Mouse (Mus musculus) heart, adult 2 months (tissue): ENCODE measurements around the gene Cavin3.

Source experiments
- CTCF ChIP-seq: fragments of 200-600 bp; IDR thresholded peaks from 2 replicates; pipeline ENCODE4 v1.8.1; 2022; ENCODE audit warnings: antibody characterized with exemption, mild to moderate bottlenecking, moderate library complexity
- EP300 ChIP-seq: fragments of 200-500 bp; IDR thresholded peaks from 2 replicates; pipeline ENCODE4 v1.6.1; 2011; ENCODE audit warnings: low read depth, low read length, control low read depth; ENCODE audit not compliant: insufficient read depth
- POLR2A ChIP-seq: fragments of 200-500 bp; IDR thresholded peaks from 2 replicates; pipeline ENCODE4 v1.6.1; 2011; ENCODE audit warnings: mild to moderate bottlenecking, low read depth, low read length, control low read depth; ENCODE audit not compliant: insufficient read depth

DNA sequence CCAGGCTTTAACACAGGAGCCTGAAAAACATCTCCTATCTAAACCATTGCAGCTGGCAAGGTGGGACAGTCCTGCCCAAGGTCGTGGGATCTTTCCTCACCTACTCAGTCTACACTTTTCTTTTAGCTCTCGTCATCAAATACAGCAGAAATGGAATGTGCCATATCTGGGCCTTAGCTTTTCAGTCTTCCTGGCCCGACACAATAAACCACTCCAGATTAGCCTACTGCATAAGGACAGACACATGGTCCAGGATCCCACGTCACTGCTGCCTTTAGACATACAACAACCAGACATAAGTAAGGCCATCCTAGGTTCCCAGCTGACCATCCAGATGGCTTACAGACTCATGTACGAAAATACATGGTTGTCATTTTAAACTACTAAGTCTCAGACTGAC lies 28.0 kb upstream of the Cavin3 start:
- TF ChIP-seq POLR2A, result no peak
- TF ChIP-seq CTCF, result no peak
- no peak for TF ChIP-seq EP300
